Mouse (Mus musculus) NIH3T3 (cell line): ENCODE results near the gene Acsm1.
"Not testable (repeated sequence)": the region's sequence is repeated elsewhere in the genome, so short reads cannot be mapped to it uniquely, and the experiment has no call there.

Experiments
- DNase-seq: peaks from one replicate; pipeline ENCODE4 v3.0.0-alpha.2; 2012; ENCODE audit warnings: low read depth

The Acsm1 gene

DNA sequence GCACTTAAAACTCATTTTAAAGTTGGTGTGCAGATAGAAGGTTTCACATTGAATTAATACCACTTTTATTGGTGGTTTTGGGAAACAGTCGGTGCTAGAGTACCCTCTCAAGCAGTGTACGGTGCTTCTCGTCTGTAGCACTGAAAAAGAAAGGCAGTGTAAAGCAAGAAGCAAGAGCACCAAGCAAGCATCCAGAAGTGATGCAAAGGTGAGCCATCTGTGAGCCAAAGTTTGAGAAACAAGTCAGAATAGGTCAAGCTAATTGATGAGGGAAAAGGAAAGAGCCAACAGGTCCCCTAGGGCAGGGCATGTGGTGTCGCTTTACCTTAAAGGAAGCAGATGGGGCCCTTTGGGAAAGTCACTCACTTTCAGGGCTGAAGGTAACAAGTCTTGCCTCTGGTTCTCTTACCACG is at the start of gene Acsm1:
TSS of gene Acsm1 (plus strand) at position 363 of the 413 bp plus-strand sequence.
- DNase-seq: no peak

DNA sequence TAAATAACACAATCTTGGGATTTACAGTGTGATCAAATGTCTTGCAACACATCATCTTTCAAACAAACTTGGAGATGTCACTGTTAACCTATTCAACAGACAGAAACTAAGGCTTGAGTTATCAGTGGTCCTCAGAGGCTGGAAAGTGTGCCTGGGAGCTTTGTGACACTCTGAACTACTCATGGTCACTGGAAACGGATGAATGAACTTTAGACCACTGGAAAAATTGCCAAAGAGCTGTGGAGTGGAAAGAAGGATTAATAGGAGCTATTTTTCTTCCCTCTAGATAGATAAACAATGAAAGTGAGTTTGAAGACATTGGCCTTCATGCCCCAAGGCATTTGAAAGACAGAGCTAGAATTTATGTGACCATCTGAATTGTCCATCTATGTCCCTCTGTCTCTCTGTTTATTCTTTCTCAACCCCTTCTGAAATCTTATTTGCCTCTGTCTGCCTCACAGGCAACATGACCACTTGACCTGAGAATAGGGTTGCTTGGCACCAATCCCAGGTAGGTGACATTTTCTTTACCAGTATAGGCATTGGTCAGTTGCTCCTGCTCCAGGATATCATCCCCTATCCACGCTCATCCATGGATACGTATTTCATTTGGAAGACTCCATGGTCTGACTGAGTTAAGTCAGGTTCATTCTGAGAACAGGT is 46.9 kb upstream of the Acsm1 start:
- no peak for DNase-seq

DNA sequence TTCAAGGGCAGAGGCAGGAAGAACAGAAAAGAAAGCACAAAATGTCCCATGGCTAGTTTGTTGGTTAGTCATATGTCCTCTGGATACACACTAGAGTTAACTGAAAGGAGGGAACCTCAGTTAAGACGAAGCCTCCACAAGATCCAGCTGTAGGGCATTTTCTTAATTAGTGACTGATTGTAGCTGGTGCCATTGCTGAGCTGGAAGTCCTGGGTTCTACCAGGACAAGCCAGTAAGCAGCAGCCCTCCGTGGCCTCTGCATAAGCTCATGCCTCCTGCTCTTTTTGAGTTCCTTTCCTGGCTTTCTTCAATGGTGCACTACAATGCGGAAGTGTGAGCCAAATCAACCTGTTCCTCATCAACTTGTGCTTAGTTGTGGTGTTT is 46.4 kb upstream of the Acsm1 start:
- DNase-seq: no peak

DNA sequence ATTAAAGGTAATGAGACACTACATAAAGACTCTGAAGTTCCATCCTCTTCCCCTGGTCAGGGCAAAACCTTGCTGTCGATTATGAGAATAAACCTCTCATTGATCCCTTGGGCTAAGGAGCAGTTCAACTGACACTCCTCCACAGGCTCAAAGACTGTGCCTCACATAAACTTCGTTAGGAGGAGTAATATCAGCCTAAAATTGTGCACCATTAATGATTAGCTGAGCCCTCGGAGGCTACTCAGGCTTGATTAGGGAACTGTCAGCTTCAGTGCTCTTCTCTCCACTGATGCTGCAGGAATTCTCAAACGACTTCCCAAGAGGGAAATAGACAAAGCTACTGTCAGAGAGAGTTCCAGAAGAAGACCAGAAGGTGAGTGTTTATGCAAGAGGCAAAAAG is 45.4 kb upstream of the Acsm1 start:
- DNase-seq: no peak

DNA sequence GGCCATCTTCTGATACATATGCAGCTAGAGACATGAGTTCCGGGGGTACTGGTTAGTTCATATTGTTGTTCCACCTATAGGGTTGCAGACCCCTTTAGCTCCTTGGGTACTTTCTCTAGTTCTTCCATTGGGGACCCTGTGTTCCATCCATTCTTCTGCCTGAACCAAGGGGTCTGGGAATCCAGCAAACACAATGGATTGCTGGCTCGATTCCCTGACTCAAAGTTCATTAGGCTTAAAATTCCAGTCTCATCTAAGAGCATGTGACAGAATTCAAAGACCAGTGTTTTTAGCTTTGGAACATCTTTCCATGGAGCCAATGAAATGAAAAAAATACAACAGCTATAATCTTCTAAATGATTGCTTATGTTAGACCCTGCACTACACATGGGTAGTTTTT is 44.4 kb upstream of the Acsm1 start:
- not testable (repeated sequence) for DNase-seq

DNA sequence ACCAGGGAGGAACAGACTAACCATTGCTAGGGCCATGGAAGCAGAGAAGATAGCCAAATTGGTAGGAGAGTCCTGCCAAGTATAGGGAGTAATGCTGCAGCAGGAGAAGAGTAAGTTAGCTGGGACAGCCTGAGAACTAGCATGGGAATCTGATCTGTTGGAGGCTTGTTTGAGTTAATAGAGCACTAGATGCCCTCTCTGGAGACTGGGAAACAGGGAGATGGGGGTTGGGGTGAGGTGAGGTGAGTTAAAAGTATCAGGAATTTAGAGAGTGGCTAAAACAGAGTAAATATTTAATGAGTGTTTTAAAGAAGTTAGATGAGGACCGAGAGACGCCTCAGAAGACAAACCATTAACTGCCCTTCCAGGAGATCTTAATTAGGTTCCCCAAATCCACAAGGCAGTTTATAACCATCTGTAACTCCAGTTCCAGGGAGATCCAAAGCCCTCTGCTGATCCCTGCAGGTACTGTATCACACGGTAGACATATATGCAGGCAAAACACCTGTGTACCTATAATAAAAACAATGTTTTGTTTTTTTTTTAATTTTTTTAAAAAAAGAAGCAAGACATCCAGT is 12.2 kb upstream of the Acsm1 start:
- DNase-seq: no peak

DNA sequence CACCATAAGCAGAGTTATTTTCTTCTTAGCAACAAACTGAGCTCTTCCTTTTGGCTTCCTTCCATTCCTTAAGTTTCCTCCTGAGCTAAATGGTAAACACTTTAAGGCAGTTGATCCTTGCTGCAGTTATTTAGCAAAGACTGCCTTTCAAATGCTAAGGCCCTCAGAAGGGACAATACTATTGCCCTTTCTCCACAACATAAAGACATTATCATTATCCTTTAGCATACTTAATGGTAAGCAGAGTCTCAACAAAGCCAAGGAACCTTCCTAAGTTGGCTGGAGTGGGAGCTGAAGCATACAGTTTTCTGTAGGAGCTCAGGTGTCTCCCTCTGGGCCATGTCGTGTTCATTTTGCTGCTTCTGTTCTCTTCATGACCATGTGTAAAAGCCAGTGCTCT is 11.5 kb upstream of the Acsm1 start:
- DNase-seq: no peak

DNA sequence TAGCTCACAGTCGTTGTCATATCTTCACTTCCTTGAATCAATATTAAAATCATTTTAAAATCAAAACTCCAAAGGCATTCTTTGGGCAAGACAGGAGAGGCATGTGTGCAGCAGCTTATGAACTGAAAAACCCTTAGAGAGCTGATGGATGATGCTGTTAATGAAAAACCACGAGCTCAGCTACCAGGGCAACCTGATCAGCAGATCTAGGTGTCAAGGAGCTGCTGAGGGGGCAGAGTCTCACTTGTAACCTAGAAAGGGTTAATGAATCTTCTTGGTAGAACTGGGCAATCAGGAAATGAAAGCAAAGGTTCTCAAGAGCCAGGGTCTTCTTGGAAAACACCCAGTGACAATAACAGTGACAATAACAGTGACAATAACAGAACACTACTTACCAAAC is 10.3 kb upstream of the Acsm1 start:
- no peak for DNase-seq

DNA sequence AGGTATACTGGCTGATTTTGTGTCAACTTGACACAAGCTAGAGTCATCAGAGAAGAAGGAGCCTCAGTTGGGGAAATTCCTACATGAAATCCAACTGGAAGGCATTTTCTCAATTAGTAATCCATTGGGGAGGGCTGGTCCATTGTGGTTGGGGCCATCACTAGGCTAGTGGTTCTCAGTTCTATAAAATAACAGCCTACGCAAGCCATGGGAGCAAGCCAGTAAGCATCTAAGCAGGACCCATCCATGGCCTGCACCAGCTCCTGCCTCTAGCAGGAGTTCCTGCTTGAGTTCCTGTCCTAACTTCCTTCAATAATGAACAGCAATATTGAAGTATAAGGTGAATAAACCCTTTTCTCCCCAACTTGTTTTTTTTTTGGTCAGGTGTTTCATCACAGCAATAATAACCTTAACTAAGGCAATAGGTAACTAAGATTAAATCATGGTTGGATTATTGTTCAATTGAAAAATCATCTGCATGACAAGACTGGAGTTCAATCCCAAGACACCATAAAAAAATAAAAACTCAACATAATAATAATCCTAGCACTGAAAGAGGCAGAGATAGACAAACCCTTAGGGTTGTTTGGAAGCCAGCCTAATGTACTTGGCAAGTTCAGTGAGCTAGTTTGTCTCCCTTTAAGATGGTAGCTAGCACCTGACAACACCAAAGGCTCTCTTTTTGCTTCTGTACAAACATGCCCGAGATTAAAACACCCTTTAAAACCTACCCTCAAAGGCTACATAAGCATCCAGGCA is 5.5 kb upstream of the Acsm1 start:
- DNase-seq: no peak

DNA sequence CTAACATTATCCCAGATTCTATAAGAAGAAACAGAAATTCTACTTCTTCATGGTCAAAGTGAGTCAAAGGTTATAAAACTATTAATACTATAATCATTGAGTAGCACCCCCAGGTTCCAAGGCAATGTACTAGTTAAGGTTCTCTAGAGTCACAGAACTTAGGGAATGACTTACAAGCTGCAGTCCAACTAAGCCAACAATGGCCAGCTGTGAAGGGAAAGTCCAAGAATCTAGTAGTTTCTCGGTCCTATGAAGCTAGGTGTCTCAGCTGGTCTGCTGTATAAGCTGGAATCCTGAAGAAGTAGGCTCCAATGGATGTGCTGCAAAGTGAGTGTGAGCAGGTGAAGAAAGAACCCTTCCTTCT is 4.9 kb upstream of the Acsm1 start:
- DNase-seq: no peak

DNA sequence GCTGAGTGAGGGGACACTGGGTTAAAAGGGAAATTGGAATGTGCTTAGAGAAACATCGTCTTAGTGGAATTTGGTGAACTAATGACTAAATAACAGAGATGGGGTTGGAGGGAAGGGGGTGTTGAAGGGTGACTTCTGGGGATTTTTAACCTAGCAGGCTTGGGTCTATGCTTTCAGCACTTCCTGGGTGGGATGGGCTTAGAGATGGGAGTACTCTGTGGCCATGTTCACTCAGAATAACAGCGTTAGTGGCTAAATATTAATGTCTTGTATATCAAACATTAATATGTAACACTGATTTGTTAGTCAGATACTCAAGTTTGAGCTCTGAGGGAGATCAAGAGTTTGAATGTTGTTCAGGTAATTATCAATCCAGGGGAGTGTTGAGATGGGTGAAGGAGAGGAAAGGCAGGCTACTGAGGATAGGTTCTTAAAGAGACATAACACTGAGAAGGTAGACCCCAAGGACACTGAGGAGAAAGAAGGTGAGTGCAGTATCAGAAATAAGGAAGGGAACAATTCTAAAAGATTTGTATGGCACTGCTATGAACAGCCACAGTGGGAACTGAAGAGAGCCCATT is 1.8 kb upstream of the Acsm1 start:
- DNase-seq: no peak

DNA sequence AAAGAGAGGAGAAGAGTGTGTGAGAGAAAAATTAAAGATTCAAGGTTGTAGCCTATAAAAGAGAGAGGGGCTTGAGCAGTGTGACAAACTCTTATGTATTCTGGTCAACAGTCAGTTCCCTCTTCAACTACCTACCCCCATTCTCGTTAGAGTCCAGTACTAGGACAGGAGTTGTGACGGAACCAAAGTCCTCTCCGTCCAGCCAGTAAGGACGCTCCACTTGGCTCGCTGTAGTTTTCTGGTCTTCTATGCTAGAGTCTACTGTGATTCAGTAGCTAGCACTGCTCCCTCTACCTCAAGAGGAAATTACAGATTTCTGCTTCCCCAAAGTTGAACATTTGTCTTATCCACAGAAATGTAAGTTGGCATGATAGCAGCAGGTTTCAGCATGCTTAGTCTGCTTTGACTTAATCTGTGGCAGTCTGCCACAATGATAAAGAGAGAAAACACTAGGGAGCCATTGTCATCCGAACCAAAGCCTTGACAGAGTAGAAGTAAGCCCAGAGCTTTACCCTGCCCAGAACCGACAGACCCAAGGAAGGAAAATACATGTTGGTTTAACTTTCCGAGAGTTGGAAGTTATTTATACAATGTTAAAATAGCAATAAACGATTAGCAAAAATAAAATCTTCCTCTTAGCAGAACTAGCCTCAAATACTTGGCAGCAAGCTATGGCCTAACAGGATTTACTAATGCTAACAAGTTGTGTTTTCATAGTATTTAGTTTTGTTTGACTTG is 731 bp upstream of the Acsm1 start:
- no peak for DNase-seq

DNA sequence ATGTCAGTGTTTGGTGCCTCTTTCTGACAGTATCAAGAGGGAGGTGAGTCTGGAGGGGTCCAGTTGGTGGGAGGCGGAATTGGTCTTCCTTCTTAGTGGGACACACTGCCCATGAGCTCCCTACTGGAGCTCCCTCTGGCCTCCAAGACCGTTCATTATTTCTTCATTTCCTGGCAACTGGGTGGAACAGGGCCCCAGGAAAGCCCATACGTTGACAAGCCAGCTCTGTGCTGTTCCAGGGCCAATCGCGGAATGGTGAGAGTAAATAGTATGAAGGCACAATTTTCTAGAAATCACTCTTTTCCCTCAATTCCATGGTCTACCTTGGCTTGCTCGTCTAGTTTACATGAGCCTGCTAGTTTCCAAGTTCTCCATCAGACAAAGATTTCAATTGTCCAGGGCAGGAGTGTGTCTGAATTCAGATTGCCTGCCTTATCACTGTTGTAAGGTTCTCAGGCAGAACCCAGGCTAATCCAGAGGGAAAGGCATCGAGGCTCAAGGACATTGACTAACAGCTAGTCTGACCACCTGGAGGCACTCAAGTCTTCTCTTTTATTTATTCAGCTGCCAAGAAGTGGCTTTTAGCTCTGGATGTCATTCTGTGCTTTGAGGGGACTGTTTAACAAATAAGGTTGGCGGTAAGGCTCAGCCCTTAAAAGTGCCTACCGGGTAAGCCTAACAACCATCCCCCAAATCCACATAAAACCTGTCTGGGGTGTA is 1.1 kb downstream of the Acsm1 start:
- no peak for DNase-seq

DNA sequence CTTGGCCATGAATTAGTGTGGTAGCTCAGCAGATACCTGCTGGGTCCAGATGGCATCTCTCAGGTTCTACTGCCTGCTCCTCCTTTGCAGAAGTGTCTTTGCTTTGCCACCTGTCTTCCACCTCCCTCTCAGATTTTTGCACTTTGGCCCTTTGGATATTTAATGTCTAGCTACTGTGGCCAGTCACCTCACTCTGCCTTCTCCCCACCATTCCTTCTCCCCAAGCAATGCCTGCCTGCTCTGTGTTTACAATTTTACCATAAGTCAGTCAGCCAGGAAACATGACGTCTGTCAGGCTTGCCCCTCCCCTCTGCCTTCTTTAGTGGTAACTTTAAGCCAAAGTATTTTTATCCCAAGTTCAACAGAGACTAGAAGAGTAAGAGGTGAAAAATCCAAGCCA is 9.7 kb downstream of the Acsm1 start:
- DNase-seq: no peak

DNA sequence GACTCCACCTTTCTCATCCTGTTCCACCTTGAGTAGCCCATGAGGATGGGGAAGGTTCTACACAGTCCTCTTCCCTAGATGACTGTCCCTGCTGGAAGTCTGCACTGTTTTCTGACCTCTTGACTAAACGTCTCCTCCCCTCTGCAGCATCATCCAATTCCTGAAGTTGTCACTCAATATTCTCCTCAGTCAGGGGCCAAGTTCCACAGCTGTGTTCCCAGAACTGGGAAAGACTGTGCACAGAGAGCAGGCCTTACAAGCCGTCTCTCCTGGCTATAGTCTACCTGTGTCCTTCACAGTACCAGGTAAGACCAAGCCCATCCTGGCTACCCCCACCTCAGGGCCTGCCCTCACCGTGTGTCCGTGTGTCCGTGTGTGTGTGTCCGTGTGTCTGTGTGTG is 10.8 kb downstream of the Acsm1 start:
- DNase-seq: no peak

DNA sequence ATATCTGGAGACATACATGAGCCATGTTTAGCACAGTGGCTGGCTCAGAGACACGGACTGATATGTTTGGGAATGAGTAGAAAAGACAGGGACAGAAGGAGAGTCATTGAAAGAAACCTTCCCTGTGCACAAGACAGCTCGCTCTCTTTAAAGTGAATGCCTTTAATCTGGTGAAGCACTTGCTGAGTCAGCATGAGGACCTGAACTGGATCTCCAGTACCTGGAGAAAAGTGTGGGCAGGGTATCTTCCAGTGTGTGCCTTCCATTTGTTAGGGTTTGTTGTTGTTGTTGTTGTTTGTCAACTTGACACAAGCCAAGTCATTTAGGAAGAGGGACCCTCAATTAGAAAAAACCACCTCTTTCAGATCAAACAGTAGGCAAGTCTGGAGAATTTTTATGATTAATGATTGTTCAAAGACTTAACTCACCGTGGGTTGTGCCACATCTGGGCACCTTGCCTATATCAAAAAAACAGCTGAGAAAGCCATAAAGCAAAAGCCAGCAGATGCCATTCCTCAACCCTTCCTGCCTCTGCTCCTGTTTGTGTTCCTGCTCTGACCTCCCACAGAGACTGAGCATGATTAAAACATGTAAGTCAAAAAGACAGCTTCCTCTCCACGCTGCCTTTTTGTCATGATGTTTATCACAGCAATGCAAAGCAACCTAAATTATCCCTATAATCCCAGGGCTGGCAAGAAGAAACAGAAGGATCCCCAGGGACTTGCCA is 11.5 kb downstream of the Acsm1 start:
- no peak for DNase-seq

DNA sequence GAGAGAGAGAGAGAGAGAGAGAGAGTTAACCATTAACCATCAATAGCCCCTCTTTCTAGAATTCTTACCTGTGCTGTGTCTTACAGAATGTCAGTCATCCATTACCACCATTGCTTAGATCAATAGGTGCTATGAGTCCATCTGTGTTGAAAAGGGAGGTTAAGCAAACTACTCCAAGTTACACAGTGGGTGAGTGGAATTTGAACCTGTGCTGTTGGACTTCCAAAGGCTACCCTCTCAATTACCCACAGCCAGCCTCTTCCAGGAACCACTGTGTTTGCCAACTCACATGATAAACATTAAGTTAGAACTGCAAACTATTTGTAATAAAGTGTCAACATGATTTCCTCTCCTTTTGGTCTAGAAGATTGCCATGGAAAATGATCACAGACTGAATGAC is 13.3 kb downstream of the Acsm1 start:
- DNase-seq: no peak

DNA sequence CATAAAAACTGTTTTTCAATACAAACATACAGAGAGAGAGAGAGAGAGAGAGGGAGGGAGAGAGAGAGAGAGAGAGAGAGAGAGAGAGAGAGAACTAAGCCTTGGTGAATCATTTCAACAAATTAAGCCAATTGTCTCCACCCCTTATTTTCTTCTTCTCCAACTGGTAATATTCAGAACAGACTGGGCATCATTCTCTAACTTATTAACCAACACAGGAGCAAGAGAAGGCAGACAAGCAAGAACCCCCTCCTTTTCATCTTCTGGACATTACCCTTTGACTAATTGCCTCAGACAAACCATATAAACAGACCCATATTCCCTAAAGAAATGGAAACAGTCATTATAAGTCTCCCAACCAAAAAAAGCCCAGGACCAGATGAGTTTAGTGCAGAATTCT is 31.9 kb downstream of the Acsm1 start:
- no peak for DNase-seq

DNA sequence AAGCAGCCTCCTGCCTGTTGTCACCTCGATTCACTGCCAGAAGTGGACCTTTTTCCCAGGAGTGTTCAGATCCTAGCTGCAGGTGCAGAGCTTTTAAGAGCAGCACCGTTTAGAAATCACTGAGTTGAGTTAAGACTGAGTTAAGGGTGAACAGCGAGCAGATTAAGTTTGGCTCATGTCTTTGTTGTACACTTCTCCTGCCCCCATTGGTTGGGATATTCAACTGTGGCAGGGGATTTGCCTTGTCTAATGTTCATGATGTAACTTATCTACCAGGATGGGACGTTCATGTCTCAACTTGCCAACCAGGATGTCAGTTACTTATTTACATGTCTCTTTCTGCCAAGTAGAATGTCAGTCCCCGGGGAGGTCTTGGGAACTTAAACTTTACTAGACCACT is 35.5 kb downstream of the Acsm1 start:
- DNase-seq: no peak

DNA sequence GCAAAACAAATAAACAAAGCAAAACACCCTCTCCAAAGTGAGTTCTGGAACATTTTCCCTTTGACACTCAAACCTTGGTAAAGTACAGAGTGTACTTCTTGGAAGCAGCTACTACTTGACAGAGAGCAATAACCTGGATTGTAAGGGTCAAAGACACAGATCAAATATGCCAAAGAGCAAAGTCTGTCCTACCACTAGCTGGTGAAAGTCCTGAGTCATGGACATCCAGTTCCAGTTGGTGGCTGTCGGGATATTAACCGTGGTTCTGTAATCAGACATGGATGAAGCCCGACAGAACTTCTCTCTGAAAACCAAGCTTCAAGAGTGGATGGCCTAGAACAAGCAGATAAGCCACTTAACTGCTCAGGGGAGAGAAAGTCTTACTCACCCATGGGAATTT is 61.1 kb downstream of the Acsm1 start:
- DNase-seq: no peak

DNA sequence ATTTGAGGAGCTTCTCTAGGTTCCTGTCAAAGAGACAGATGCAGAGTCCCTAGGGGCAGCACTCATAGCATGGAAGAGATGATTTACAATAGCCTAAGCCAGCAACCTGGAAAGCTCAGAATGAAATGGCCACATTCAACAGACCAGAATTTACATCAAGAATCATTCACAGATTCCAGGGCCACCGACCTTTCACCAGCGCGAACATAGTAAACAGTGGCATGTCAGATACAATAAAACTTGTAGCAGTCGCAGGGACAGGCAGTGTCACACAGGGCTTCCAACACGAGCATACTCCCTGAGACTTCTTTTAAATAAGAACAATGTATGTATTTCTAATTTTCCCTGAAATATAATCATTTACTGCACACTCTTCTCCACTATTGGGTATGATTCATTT is 63.6 kb downstream of the Acsm1 start:
- no peak for DNase-seq
